Mouse (Mus musculus) G1E (cell line): ENCODE data around the gene Oosp3. TPM values are rescaled to one million over a fixed set of nuclear protein-coding genes. Genes with fewer than 3 reads are reported as not detected.

Experiments used
- ATAC-seq: 2 replicates; pipeline ENCODE4 v1.8.0; 2016; ENCODE audit warnings: mild to moderate bottlenecking; ENCODE audit not compliant: insufficient number of reproducible peaks, poor library complexity, low FRiP score, severe bottlenecking; ENCODE audit errors: extremely low read depth
- DNase-seq: peaks from one replicate; pipeline ENCODE4 v3.0.0; 2012; ENCODE audit warnings: low spot score
- H3K27me3 ChIP-seq: 2 replicates; pipeline ENCODE4 v1.6.1; 2012; ENCODE audit warnings: mild to moderate bottlenecking, low read length, inconsistent platforms; ENCODE audit not compliant: insufficient read depth
- H3K36me3 ChIP-seq: replicated peaks from 2 replicates; pipeline ENCODE3; 2012; ENCODE audit warnings: mild to moderate bottlenecking, inconsistent platforms
- H3K4me1 ChIP-seq: 2 replicates; pipeline ENCODE4 v1.6.1; 2012; ENCODE audit warnings: low read depth, low read length, inconsistent platforms, mixed read lengths; ENCODE audit not compliant: insufficient read depth
- H3K4me3 ChIP-seq: 2 replicates; pipeline ENCODE4 v1.5.1; 2012; ENCODE audit warnings: low read depth, mild to moderate bottlenecking, inconsistent platforms, low read length, moderate library complexity, mixed read lengths
- H3K9me3 ChIP-seq: replicated peaks from 2 replicates; pipeline ENCODE4 v1.6.1; 2012; ENCODE audit warnings: inconsistent platforms
- CTCF ChIP-seq: IDR thresholded peaks from 2 replicates; pipeline ENCODE4 v1.5.1; 2012; ENCODE audit warnings: low read depth, low read length, inconsistent platforms, mixed read lengths
- GATA1 ChIP-seq: IDR thresholded peaks from 2 replicates; pipeline ENCODE4 v1.6.1; 2012; ENCODE audit warnings: borderline replicate concordance, low read length, inconsistent platforms, mixed read lengths
- GATA2 ChIP-seq: IDR thresholded peaks from 2 replicates; pipeline ENCODE4 v1.6.1; 2012; ENCODE audit warnings: low read depth, low read length, inconsistent platforms, borderline replicate concordance
- POLR2AphosphoS5 ChIP-seq: IDR thresholded peaks from 2 replicates; pipeline ENCODE4 v1.6.1; 2012; ENCODE audit warnings: low read depth, low read length, inconsistent platforms; ENCODE audit not compliant: insufficient replicate concordance
- TAL1 ChIP-seq: conservative IDR thresholded peaks from 2 replicates; pipeline ENCODE4 v1.6.1; 2012; ENCODE audit warnings: low read depth, low read length, inconsistent platforms, mixed read lengths
- polyA plus RNA-seq: library from polyadenylated mRNA; stranded (reverse); fragments of >175 nt; gene quantifications from 2 replicates; pipeline ENCODE4 v1.2.3, GENCODE M21; 2012
- total RNA-seq, 2 experiments: library from RNA; stranded (forward) in 1 of 2; stranded (reverse) in 1 of 2; fragments of 200-1000 nt in 1 of 2; fragments of >200 nt in 1 of 2; fragmentation: Nextera tagmentation in 1 of 2; gene quantifications; 2 replicates each; pipeline ENCODE4 v1.2.3; 2014 to 2017

Oosp3 gene
- not detected in 2 replicates for total RNA-seq (2014; fragmentation: Nextera tagmentation)
- total RNA-seq (2017): not detected in 2 replicates
- polyA plus RNA-seq: not detected in 2 replicates

GRCm38 (mm10) chr19:11696755-11697154 lies at the start of gene Oosp3:
Oosp3 (plus strand) TSS chr19:11697055.
- H3K4me1 ChIP-seq: 0 out of 2 replicates have a peak, but pooled peaks cover 5% of the 10 kb centered on the region
- no peaks in the 10 kb centered on the region for H3K36me3 ChIP-seq
- no peak for DNase-seq
- H3K9me3 ChIP-seq: no peaks in the 10 kb centered on the region
- H3K27me3 ChIP-seq: peaks cover 3% of the 10 kb centered on the region; the same call in 1 of the 2 replicates
- H3K4me3 ChIP-seq: no peak within 1 kb of the TSS
- TF ChIP-seq CTCF: no peak
- TF ChIP-seq GATA2: no peak
- no peak for TF ChIP-seq TAL1
- no peak for TF ChIP-seq POLR2AphosphoS5
- TF ChIP-seq GATA1: no peak
- no peak for ATAC-seq

DNA sequence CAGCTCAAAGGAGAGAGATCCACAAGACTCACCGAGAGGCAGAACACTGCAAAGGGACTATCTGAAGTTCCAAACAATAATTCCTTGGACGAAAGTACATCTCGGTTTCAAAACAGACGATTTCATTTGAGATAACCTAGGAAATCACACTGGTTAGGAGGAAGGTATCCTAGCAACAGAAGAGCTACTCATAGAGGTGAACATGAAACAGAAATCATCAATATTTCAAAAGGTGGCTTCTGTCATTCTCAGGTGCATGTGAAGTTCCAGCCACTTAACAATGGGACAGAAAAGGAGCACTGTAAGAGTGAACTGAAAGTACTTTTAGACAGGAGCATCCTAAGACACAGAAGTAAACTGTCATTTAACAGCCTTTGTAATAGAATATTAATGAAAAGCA lies 47.3 kb upstream of the Oosp3 start:
- H3K36me3 ChIP-seq: no peaks in the 10 kb centered on the region
- TF ChIP-seq TAL1 (no peak), GATA2 (no peak), GATA1 (no peak), CTCF (no peak), POLR2AphosphoS5 (no peak)
- DNase-seq (no peak), ATAC-seq (no peak)
- no peaks in the 10 kb centered on the region for H3K9me3 ChIP-seq
- peaks cover 8% of the 10 kb centered on the region; the same call in 1 of the 2 replicates for H3K4me1 ChIP-seq
- H3K27me3 ChIP-seq: peaks cover 6% of the 10 kb centered on the region; the same call in 1 of the 2 replicates
- H3K4me3 ChIP-seq: no peak overlapping the region

DNA sequence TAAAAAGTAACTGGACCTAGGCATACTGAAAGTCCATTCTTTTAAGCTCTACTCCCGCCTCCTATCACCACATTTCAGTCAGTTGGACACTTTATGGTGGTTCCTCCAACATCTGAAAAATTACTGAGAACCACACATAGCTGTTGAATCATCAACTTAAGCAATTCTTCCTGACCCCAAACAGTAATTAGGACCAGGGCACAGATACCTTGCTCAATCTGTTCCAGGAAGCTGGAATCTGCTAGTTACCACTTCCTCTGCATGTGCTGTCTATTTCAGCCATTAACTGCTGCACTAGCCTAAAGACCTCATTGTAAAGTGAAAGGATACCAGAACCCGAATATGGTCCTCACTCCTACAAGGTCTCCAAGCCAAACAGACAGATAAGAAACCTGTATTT lies 37.7 kb upstream of the Oosp3 start:
- no peak for ATAC-seq
- TF ChIP-seq POLR2AphosphoS5: no peak
- TF ChIP-seq GATA1: no peak
- no peak for TF ChIP-seq TAL1
- no peak for TF ChIP-seq GATA2
- TF ChIP-seq CTCF: no peak
- DNase-seq: no peak
- Histone ChIP-seq H3K27me3 (peaks cover 6% of the 10 kb centered on the region; the same call in 1 of the 2 replicates), H3K36me3 (no peaks in the 10 kb centered on the region), H3K4me1 (peaks cover 4% of the 10 kb centered on the region; the same call in 1 of the 2 replicates), H3K9me3 (no peaks in the 10 kb centered on the region), H3K4me3 (no peak overlapping the region)

DNA sequence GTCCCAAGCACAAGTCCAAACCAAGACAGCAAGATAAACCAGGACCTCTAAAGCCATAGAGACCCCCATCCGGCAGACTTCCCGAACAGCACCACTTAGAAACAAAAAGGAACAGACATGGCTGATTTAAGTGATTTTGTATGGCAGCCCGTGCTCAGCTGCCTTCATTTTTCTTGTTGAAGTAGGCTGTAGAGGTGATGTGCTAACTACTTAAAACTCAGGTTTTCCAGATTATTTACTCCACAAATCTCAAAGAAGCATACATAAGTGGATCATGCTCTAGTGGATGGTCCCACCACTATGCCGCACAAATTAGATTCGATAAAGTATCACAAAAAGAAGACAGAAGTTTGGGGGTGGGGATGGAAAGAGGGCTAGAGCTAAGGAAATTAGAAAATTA lies 36.4 kb upstream of the Oosp3 start, which contains the start of gene Oosp2:
Oosp2 (minus strand) TSS at position 101 of the 400 bp plus-strand sequence.
- peaks cover 4% of the 10 kb centered on the region; the same call in 1 of the 2 replicates for H3K4me1 ChIP-seq
- H3K27me3 ChIP-seq: peaks cover 6% of the 10 kb centered on the region; the same call in 1 of the 2 replicates
- TF ChIP-seq TAL1: no peak
- TF ChIP-seq CTCF: no peak
- TF ChIP-seq GATA2: no peak
- TF ChIP-seq GATA1: no peak
- no peak for TF ChIP-seq POLR2AphosphoS5
- no peaks in the 10 kb centered on the region for H3K36me3 ChIP-seq
- no peak within 1 kb of the TSS for H3K4me3 ChIP-seq
- ATAC-seq (no peak), DNase-seq (no peak)
- H3K9me3 ChIP-seq: no peaks in the 10 kb centered on the region

- Histone ChIP-seq H3K27me3 (peaks cover 6% of the 10 kb centered on the region; the same call in 1 of the 2 replicates), H3K36me3 (no peaks in the 10 kb centered on the region), H3K9me3 (no peaks in the 10 kb centered on the region), H3K4me3 (no peak overlapping the region), H3K4me1 (peaks cover 4% of the 10 kb centered on the region; the same call in 1 of the 2 replicates)
- TF ChIP-seq GATA1: no peak
- no peak for TF ChIP-seq CTCF
- TF ChIP-seq TAL1: no peak
- TF ChIP-seq POLR2AphosphoS5: no peak
- TF ChIP-seq GATA2: no peak
- no peak for DNase-seq
- no peak for ATAC-seq
Measured at GRCm38 (mm10) chr19:11661562-11661961, 35.3 kb upstream of the Oosp3 start.

DNA sequence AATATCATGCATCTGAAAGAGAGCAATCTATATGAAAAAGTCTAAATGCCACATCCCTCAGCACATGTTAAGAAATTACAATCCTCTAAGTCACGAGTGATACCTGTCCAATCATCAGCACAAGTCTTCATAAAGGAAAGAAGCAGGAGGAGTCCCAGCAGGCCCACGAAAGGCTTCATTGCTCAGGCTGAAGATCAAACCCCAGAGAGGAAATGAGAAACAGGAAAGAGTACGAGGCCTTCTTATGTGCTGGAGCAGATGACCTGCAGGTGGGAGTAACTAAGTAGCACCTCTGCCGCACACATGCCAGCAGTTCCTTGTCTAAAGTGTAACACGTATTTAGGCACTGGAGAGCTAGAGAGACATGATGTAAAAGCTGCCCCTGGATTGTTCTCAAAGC lies 6.0 kb upstream of the Oosp3 start, which contains the start of gene Oosp1:
Oosp1 (minus strand) TSS at position 312 of the 400 bp plus-strand sequence.
- no peak for DNase-seq
- no peaks in the 10 kb centered on the region for H3K9me3 ChIP-seq
- no peaks in the 10 kb centered on the region for H3K27me3 ChIP-seq
- ATAC-seq: no peak
- H3K4me1 ChIP-seq: peaks cover 4% of the 10 kb centered on the region
- H3K4me3 ChIP-seq: no peak within 1 kb of the TSS
- TF ChIP-seq TAL1 (no peak), GATA2 (no peak), CTCF (no peak), POLR2AphosphoS5 (no peak), GATA1 (no peak)
- no peaks in the 10 kb centered on the region for H3K36me3 ChIP-seq
